Mouse (Mus musculus) small intestine, adult 2 months (tissue): ENCODE data around the gene Tmprss13. TPM values are rescaled to one million over a fixed set of nuclear protein-coding genes. Genes with fewer than 3 reads are reported as not detected.

ENCODE experiments used
- H3K27ac ChIP-seq: fragments of 200-500 bp; 2 replicates; pipeline ENCODE4 v1.5.1; 2012; ENCODE audit warnings: low read depth, low read length, control low read depth, inconsistent platforms; ENCODE audit not compliant: insufficient read depth
- H3K27me3 ChIP-seq: fragments of 200-500 bp; 2 replicates; pipeline ENCODE4 v1.6.1; 2012; ENCODE audit warnings: mild to moderate bottlenecking, moderate library complexity, low read length, inconsistent platforms; ENCODE audit not compliant: control insufficient read depth, insufficient read depth
- H3K36me3 ChIP-seq: fragments of 200-500 bp; 2 replicates; pipeline ENCODE4 v1.6.1; 2012; ENCODE audit warnings: mild to moderate bottlenecking, low read length, control low read depth, inconsistent platforms; ENCODE audit not compliant: control insufficient read depth, insufficient read depth
- H3K4me1 ChIP-seq: fragments of 200-500 bp; 2 replicates; pipeline ENCODE4 v1.6.1; 2012; ENCODE audit warnings: low read length, inconsistent platforms, mixed read lengths; ENCODE audit not compliant: control insufficient read depth, insufficient read depth, insufficient read length
- H3K4me3 ChIP-seq: fragments of 200-500 bp; 2 replicates; pipeline ENCODE4 v1.5.1; 2012; ENCODE audit warnings: low read depth, mild to moderate bottlenecking, control low read depth, inconsistent platforms, low read length, moderate library complexity
- CTCF ChIP-seq: fragments of 200-500 bp; IDR thresholded peaks from 2 replicates; pipeline ENCODE4 v1.5.1; 2012; ENCODE audit warnings: low read depth, mild to moderate bottlenecking, control low read depth, inconsistent platforms, low read length, moderate library complexity, mixed read lengths; ENCODE audit not compliant: insufficient replicate concordance, insufficient read length; ENCODE audit errors: extremely low read depth
- POLR2A ChIP-seq: fragments of 200-500 bp; IDR thresholded peaks from 2 replicates; pipeline ENCODE4 v1.6.1; 2012; ENCODE audit warnings: low read depth, mild to moderate bottlenecking, control low read depth, inconsistent platforms, low read length, moderate library complexity
- WGBS: fragments of 180-500 bp; shearing (Covaris S2); methylation state at CpG from one replicate; pipeline ENCODE4 v1.1.7; 2018; 5-methylcytosine and 5-hydroxymethylcytosine counted together
- polyA plus RNA-seq: library from polyadenylated mRNA; depleted of rRNA; stranded (reverse); fragments of >200 nt; gene quantifications from 2 replicates; pipeline ENCODE4 v1.2.3, GENCODE M21; 2012

Tmprss13 gene
- polyA plus RNA-seq, 1 experiment, result 0.04 TPM

GRCm38 (mm10) chr9:45294210-45295011 is 24.5 kb upstream of the Tmprss13 start:
- no peaks in the 10 kb centered on the region for H3K27me3 ChIP-seq
- 21% methylated on average over 10 of the region's 10 CpGs for WGBS
- H3K4me1 ChIP-seq, result peaks cover 4% of the 10 kb centered on the region
- no peak for TF ChIP-seq POLR2A
- TF ChIP-seq CTCF, result no peak
- H3K4me3 ChIP-seq, result no peak overlapping the region
- no peaks in the 10 kb centered on the region for H3K36me3 ChIP-seq
- peak overlapping the region; percentile 52; the same call in 1 of the 2 replicates for H3K27ac ChIP-seq

GRCm38 (mm10) chr9:45299231-45300006 is 19.5 kb upstream of the Tmprss13 start:
- TF ChIP-seq POLR2A (no peak), CTCF (peak; percentile 80; the same call in 1 of the 2 replicates)
- Histone ChIP-seq H3K4me3 (no peak overlapping the region), H3K4me1 (peaks cover 8% of the 10 kb centered on the region), H3K27me3 (no peaks in the 10 kb centered on the region), H3K36me3 (no peaks in the 10 kb centered on the region), H3K27ac (peak overlapping the region; percentile 23; the same call in 1 of the 2 replicates)
- 80% methylated on average over 11 of the region's 11 CpGs for whole genome bisulfite sequencing

- peak; percentile 94 for TF ChIP-seq CTCF
- peak; percentile 33; the same call in 1 of the 2 replicates for TF ChIP-seq POLR2A
Observed at GRCm38 (mm10) chr9:45300422-45301104, 18.3 kb upstream of the Tmprss13 start.

GRCm38 (mm10) chr9:45301771-45302170 is 17.1 kb upstream of the Tmprss13 start:
- TF ChIP-seq POLR2A, result no peak
- no peak for TF ChIP-seq CTCF
- H3K36me3 ChIP-seq, result no peaks in the 10 kb centered on the region
- no peak overlapping the region for H3K27ac ChIP-seq
- peaks cover 6% of the 10 kb centered on the region for H3K4me1 ChIP-seq
- no peaks in the 10 kb centered on the region for H3K27me3 ChIP-seq
- 82% methylated on average over 8 of the region's 8 CpGs for WGBS
- H3K4me3 ChIP-seq, result no peak overlapping the region

More at GRCm38 (mm10) chr9:45300422-45301104, 18.3 kb upstream of the Tmprss13 start:
- Histone ChIP-seq H3K4me1 (peaks cover 6% of the 10 kb centered on the region), H3K27me3 (no peaks in the 10 kb centered on the region), H3K27ac (peak overlapping the region; percentile 65), H3K36me3 (no peaks in the 10 kb centered on the region), H3K4me3 (peak overlapping the region; percentile 54)
- WGBS, result 4% methylated on average over 20 of the region's 20 CpGs

GRCm38 (mm10) chr9:45306746-45307410 is 12.0 kb upstream of the Tmprss13 start:
- TF ChIP-seq POLR2A (no peak), CTCF (no peak)
- H3K36me3 ChIP-seq, result no peaks in the 10 kb centered on the region
- WGBS, result 84% methylated on average over 12 of the region's 12 CpGs
- no peaks in the 10 kb centered on the region for H3K27me3 ChIP-seq
- no peaks in the 10 kb centered on the region for H3K4me1 ChIP-seq
- H3K27ac ChIP-seq, result no peak overlapping the region
- no peak overlapping the region for H3K4me3 ChIP-seq

GRCm38 (mm10) chr9:45308521-45308920 is 10.4 kb upstream of the Tmprss13 start:
- TF ChIP-seq POLR2A, result no peak
- no peak for TF ChIP-seq CTCF
- Histone ChIP-seq H3K27ac (no peak overlapping the region), H3K4me1 (no peaks in the 10 kb centered on the region), H3K27me3 (no peaks in the 10 kb centered on the region), H3K4me3 (no peak overlapping the region), H3K36me3 (no peaks in the 10 kb centered on the region)
- 80% methylated on average over 5 of the region's 5 CpGs for WGBS
